In the genomic region with DNA sequence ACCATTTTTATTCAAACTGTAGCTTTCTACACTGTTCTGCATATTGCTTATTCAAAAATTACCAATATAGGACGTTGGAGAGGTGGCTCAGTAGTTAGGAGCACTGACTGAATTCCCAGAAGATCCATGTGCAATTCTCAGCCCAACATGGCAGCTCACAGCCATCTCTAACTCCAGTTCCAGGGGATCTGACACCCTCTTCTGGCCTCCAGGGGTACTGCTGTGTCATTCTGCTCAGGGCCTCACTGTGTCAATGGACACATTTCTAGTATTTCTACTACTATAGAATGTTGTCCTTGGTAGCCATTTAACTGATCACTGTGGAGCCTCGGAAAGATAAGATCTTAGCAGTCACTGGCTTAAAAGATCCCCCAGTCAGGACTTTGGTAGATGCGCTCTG, we compare ENCODE assay signal across 14 mouse cellular contexts. TPM values are rescaled to one million over a fixed set of nuclear protein-coding genes. Genes with fewer than 3 reads are reported as not detected.
A peak's percentile ranks its signal among the peaks of the same experiment; 100 is the strongest.
DNase-seq lines count a peak whose midpoint lies in the region; ATAC-seq and TF ChIP-seq lines count a peak whose summit lies in the region.
"Had no signal": no experiment of that assay in that cellular context is flagged by ENCODE, and none has a peak within 500 bp of the region (broad histone marks: within the 10 kb centered on the region; RNA-seq: fewer than 3 reads in every experiment).

No protein-coding gene starts in this region.

- no peaks in the 10 kb centered on the region for H3K4me1 ChIP-seq in intestine, postnatal 0 days (replicated peaks; ENCODE audit: control insufficient read depth, insufficient read depth, low read length)
- peaks cover 4% of the 10 kb centered on the region; the same call in 1 of the 2 replicates for H3K4me1 ChIP-seq in intestine, embryonic 15.5 days (replicated peaks)
- H3K4me1 ChIP-seq in ES-Bruce4 (ENCODE audit: control insufficient read depth, insufficient read depth, low read length): no peaks in the 10 kb centered on the region
- peaks cover 7% of the 10 kb centered on the region for H3K4me1 ChIP-seq in hindbrain, embryonic 16.5 days (ENCODE audit: control insufficient read depth, insufficient read depth, low read depth, low read length)

- no peak overlapping the region for H3K27ac ChIP-seq in intestine, postnatal 0 days (ENCODE audit: low read depth, low read length)
- no peak overlapping the region for H3K27ac ChIP-seq in intestine, embryonic 15.5 days
- no peak overlapping the region for H3K27ac ChIP-seq in ES-Bruce4 (ENCODE audit: insufficient read depth, low read length)
- H3K27ac ChIP-seq in hindbrain, embryonic 16.5 days (ENCODE audit: low read depth, low read length): no peak overlapping the region
- H3K27ac ChIP-seq: limb, embryonic 15.5 days had no signal

- no peak overlapping the region for H3K4me2 ChIP-seq in intestine, postnatal 0 days (replicated peaks; ENCODE audit: low read depth)
- no peak overlapping the region for H3K4me2 ChIP-seq in intestine, embryonic 15.5 days (replicated peaks)
- H3K4me2 ChIP-seq in hindbrain, embryonic 16.5 days (ENCODE audit: low read length): no peak overlapping the region
- H3K4me2 ChIP-seq: heart, embryonic 12.5 days; limb, embryonic 15.5 days had no signal

- no peak overlapping the region for H3K9ac ChIP-seq in intestine, postnatal 0 days (ENCODE audit: low read depth, low read length)
- no peak overlapping the region for H3K9ac ChIP-seq in intestine, embryonic 15.5 days
- H3K9ac ChIP-seq in ES-Bruce4 (ENCODE audit: low read depth, poor library complexity, severe bottlenecking): no peak overlapping the region
- no peak overlapping the region for H3K9ac ChIP-seq in hindbrain, embryonic 16.5 days (ENCODE audit: low read depth, low read length)
- H3K9ac ChIP-seq: heart, embryonic 12.5 days; limb, embryonic 15.5 days had no signal

- ATAC-seq in intestine, postnatal 0 days: no peak
- no peak for ATAC-seq in intestine, embryonic 15.5 days
- no peak for ATAC-seq in hindbrain, embryonic 16.5 days
- ATAC-seq: activated CD4-positive, CD25-positive, alpha-beta regulatory T cell, adult 4 months; midbrain, embryonic 16.5 days had no signal

- peak; percentile 64 for TF ChIP-seq CTCF in intestine, postnatal 0 days (IDR thresholded peaks at IDR 0.05; ENCODE audit: low read depth)
- TF ChIP-seq CTCF in ES-Bruce4 (IDR thresholded peaks at IDR 0.05; ENCODE audit: low read depth, low read length): peak; percentile 74

- no peaks in the 10 kb centered on the region for H3K9me3 ChIP-seq in intestine, postnatal 0 days (ENCODE audit: control insufficient read depth)
- no peaks in the 10 kb centered on the region for H3K9me3 ChIP-seq in intestine, embryonic 15.5 days
- no peaks in the 10 kb centered on the region for H3K9me3 ChIP-seq in ES-Bruce4 (replicated peaks; ENCODE audit: control insufficient read depth, insufficient read depth, low read length, poor library complexity, severe bottlenecking)
- no peaks in the 10 kb centered on the region for H3K9me3 ChIP-seq in hindbrain, embryonic 16.5 days (ENCODE audit: control insufficient read depth, low read length)
- H3K9me3 ChIP-seq: heart, embryonic 12.5 days; limb, embryonic 15.5 days had no signal

- no peak overlapping the region for H3K4me3 ChIP-seq in intestine, postnatal 0 days (ENCODE audit: low read depth, low read length)
- no peak overlapping the region for H3K4me3 ChIP-seq in intestine, embryonic 15.5 days (replicated peaks)
- no peak overlapping the region for H3K4me3 ChIP-seq in ES-Bruce4 (ENCODE audit: low read depth, low read length)
- no peak overlapping the region for H3K4me3 ChIP-seq in hindbrain, embryonic 16.5 days (ENCODE audit: low read length)
- H3K4me3 ChIP-seq: heart, embryonic 12.5 days; limb, embryonic 15.5 days had no signal

- H3K36me3 ChIP-seq in intestine, postnatal 0 days (ENCODE audit: control insufficient read depth, insufficient read depth): peaks cover 16% of the 10 kb centered on the region
- H3K36me3 ChIP-seq in intestine, embryonic 15.5 days: no peaks in the 10 kb centered on the region
- H3K36me3 ChIP-seq in ES-Bruce4 (ENCODE audit: control insufficient read depth, insufficient read depth, low read length, poor library complexity, severe bottlenecking): no peaks in the 10 kb centered on the region
- peaks cover 15% of the 10 kb centered on the region for H3K36me3 ChIP-seq in hindbrain, embryonic 16.5 days (ENCODE audit: control insufficient read depth, insufficient read depth, low read length)

- 68% methylated on average over 3 of the region's 3 CpGs for WGBS in intestine, postnatal 0 days
- 79% methylated on average over 3 of the region's 3 CpGs for WGBS in intestine, embryonic 15.5 days
- WGBS in hindbrain, embryonic 16.5 days: 75% methylated on average over 3 of the region's 3 CpGs

- H3K27me3 ChIP-seq in intestine, postnatal 0 days (replicated peaks; ENCODE audit: control insufficient read depth, insufficient read depth, low read length): no peaks in the 10 kb centered on the region
- no peaks in the 10 kb centered on the region for H3K27me3 ChIP-seq in intestine, embryonic 15.5 days (replicated peaks)
- H3K27me3 ChIP-seq in ES-Bruce4 (ENCODE audit: control insufficient read depth, insufficient read depth, low read length, poor library complexity, severe bottlenecking): no peaks in the 10 kb centered on the region
- no peaks in the 10 kb centered on the region for H3K27me3 ChIP-seq in hindbrain, embryonic 16.5 days (replicated peaks; ENCODE audit: control insufficient read depth, insufficient read depth, low read length)
- H3K27me3 ChIP-seq: heart, embryonic 12.5 days; limb, embryonic 15.5 days had no signal

- TF ChIP-seq POLR2A in ES-Bruce4 (IDR thresholded peaks at IDR 0.05; ENCODE audit: insufficient read depth, low read length): no peak

- 0 out of 2 replicates have a peak, but pooled peaks have one; percentile 25 for TF ChIP-seq EP300 in ES-Bruce4 (IDR thresholded peaks at IDR 0.05; ENCODE audit: insufficient read depth, low read depth, low read length)

- peak; percentile 30 for DNase-seq in A20 (ENCODE audit: low read depth, low spot score)
- peak; percentile 28 for DNase-seq in kidney, postnatal 10 days
- no peak for DNase-seq in yolk sac, embryonic 10.5 days (ENCODE audit: low spot score)
- DNase-seq in neural tube, embryonic 10.5 days (ENCODE audit: extremely low spot score, low spot score): no peak
- DNase-seq: cerebellum, postnatal 36 days; right cerebral cortex, adult 18-20 months had no signal

RNA-seq across cellular contexts. Expression of gene Med17, which starts 5.7 kb away (rescaled TPM):
- 18.1 and 20.4 TPM in 2 replicates for polyA plus RNA-seq in intestine, postnatal 0 days (2015; fragmentation: Nextera tagmentation; extraction: Ambion mirVana)
- 31.0 and 34.5 TPM in 2 replicates for polyA plus RNA-seq in intestine, embryonic 15.5 days (2015; fragmentation: Nextera tagmentation; extraction: Ambion mirVana)
- 89.6 and 109 TPM in 2 replicates for polyA plus RNA-seq in ES-Bruce4 (2011; ENCODE audit: insufficient read depth, insufficient read length, low read depth, missing spikeins)
- 25.8 and 31.9 TPM in 2 replicates for polyA plus RNA-seq in hindbrain, embryonic 16.5 days (2015; fragmentation: Nextera tagmentation; extraction: Ambion mirVana)

RNA-seq across cellular contexts. Expression of gene Taf1d, which starts 20.6 kb away (rescaled TPM):
- 41.5 and 43.0 TPM in 2 replicates for polyA plus RNA-seq in intestine, postnatal 0 days (2015; fragmentation: Nextera tagmentation; extraction: Ambion mirVana)
- 79.1 and 82.8 TPM in 2 replicates for polyA plus RNA-seq in intestine, embryonic 15.5 days (2015; fragmentation: Nextera tagmentation; extraction: Ambion mirVana)
- 363 and 401 TPM in 2 replicates for polyA plus RNA-seq in ES-Bruce4 (2011; ENCODE audit: insufficient read depth, insufficient read length, low read depth, missing spikeins)
- 36.4 and 40.4 TPM in 2 replicates for polyA plus RNA-seq in hindbrain, embryonic 16.5 days (2015; fragmentation: Nextera tagmentation; extraction: Ambion mirVana)

RNA-seq across cellular contexts. Expression of gene 4931406C07Rik, which starts 20.8 kb away (rescaled TPM):
- polyA plus RNA-seq in intestine, postnatal 0 days (2015; fragmentation: Nextera tagmentation; extraction: Ambion mirVana): 15.4 and 19.1 TPM in 2 replicates
- 8.4 and 9.6 TPM in 2 replicates for polyA plus RNA-seq in intestine, embryonic 15.5 days (2015; fragmentation: Nextera tagmentation; extraction: Ambion mirVana)
- 24.9 and 26.6 TPM in 2 replicates for polyA plus RNA-seq in ES-Bruce4 (2011; ENCODE audit: insufficient read depth, insufficient read length, low read depth, missing spikeins)
- polyA plus RNA-seq in hindbrain, embryonic 16.5 days (2015; fragmentation: Nextera tagmentation; extraction: Ambion mirVana): 13.7 and 14.3 TPM in 2 replicates

RNA-seq across cellular contexts. Expression of gene Vstm5, which starts 46.6 kb away (rescaled TPM):
- polyA plus RNA-seq in intestine, postnatal 0 days (2015; fragmentation: Nextera tagmentation; extraction: Ambion mirVana): 4.4 TPM in 2 replicates
- 7.9 and 8.3 TPM in 2 replicates for polyA plus RNA-seq in intestine, embryonic 15.5 days (2015; fragmentation: Nextera tagmentation; extraction: Ambion mirVana)
- 1.7 and 1.8 TPM in 2 replicates for polyA plus RNA-seq in ES-Bruce4 (2011; ENCODE audit: insufficient read depth, insufficient read length, low read depth, missing spikeins)
- polyA plus RNA-seq in hindbrain, embryonic 16.5 days (2015; fragmentation: Nextera tagmentation; extraction: Ambion mirVana): 33.0 and 36.6 TPM in 2 replicates
- polyA plus RNA-seq: activated CD4-positive, CD25-positive, alpha-beta regulatory T cell, adult 4 months had no signal

Comparison
In these comparisons a context has a peak if more than half of its experiments do, and no peak if none do; other contexts are left out.
1. DNase-seq: peak in A20 (single experiment) and kidney, postnatal 10 days (single experiment); none in yolk sac, embryonic 10.5 days (single experiment) and neural tube, embryonic 10.5 days (single experiment).